Mouse (Mus musculus) lung, embryonic 15.5 days (tissue): ENCODE measurements at regions not wholly inside any gene's neighbourhood (a gene's known extent, or its start where the extent isn't known, plus 50 kb on each side); places are given as distances from the start of the nearest gene placed in this dataset.
A peak's percentile ranks its signal among the peaks of the same experiment; 100 is the strongest.

Experiments used
- ATAC-seq: fragments of 200-750 bp; cut with Nextera tagmentation; 2 replicates; pipeline ENCODE4 v1.8.0; 2017; ENCODE audit warnings: moderate number of reproducible peaks, borderline replicate concordance; ENCODE audit not compliant: low FRiP score, low TSS enrichment; ENCODE audit errors: extremely low read depth
- H3K27ac ChIP-seq: fragments of 300-500 bp; sonication (generic); 2 replicates; pipeline ENCODE4 v1.5.1; 2015; ENCODE audit warnings: moderate library complexity, mild to moderate bottlenecking, inconsistent platforms
- H3K27me3 ChIP-seq: fragments of 300-500 bp; sonication (generic); 2 replicates; pipeline ENCODE4 v1.6.1; 2015; ENCODE audit warnings: inconsistent platforms
- H3K36me3 ChIP-seq: fragments of 300-500 bp; sonication (generic); 2 replicates; pipeline ENCODE4 v1.6.1; 2015; ENCODE audit warnings: inconsistent platforms
- H3K4me1 ChIP-seq: fragments of 300-500 bp; sonication (generic); 2 replicates; pipeline ENCODE4 v1.6.1; 2015; ENCODE audit warnings: inconsistent platforms
- H3K4me2 ChIP-seq: fragments of 300-500 bp; sonication (generic); 2 replicates; pipeline ENCODE4 v1.6.1; 2015; ENCODE audit warnings: inconsistent platforms, mild to moderate bottlenecking, moderate library complexity
- H3K4me3 ChIP-seq: fragments of 300-500 bp; sonication (generic); 2 replicates; pipeline ENCODE4 v1.5.1; 2015; ENCODE audit warnings: mild to moderate bottlenecking, inconsistent platforms
- H3K9ac ChIP-seq: fragments of 300-500 bp; sonication (generic); 2 replicates; pipeline ENCODE4 v1.6.1; 2015; ENCODE audit warnings: inconsistent platforms
- H3K9me3 ChIP-seq: fragments of 300-500 bp; sonication (generic); 2 replicates; pipeline ENCODE4 v1.6.1; 2016; ENCODE audit warnings: inconsistent platforms
- WGBS: fragments of 180-500 bp; shearing (Covaris S2); methylation state at CpG from one replicate; pipeline ENCODE4 v1.1.7; 2015; 5-methylcytosine and 5-hydroxymethylcytosine counted together

DNA sequence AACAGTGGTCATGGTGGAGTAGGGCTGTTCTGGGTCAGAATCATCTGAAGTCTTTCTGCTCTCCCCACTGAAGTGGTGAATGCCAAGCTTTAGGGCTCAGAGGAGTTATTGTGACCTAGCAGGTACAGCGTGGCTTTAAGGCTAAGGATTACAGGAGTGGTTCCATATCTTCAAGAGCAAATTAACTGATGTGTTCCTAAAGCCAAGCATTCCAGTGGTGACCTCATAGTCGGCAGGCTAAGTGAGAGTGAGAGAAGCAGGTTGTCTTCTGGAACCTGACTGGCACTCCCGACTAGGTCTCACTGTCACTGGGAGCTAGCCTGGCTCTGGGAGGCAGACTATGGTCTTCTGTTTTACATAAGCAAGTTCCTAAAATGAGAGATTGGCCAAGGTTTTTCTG lies 116.3 kb downstream of the Snx18 start:
- WGBS = 52% methylated on average over 3 of the region's 3 CpGs
- no peaks in the 10 kb centered on the region for H3K9me3 ChIP-seq
- H3K4me3 ChIP-seq = no peak overlapping the region
- H3K36me3 ChIP-seq = no peaks in the 10 kb centered on the region
- H3K27ac ChIP-seq = 0 out of 2 replicates have a peak overlapping the region, but pooled peaks have one; percentile 24
- H3K4me1 ChIP-seq = peaks cover 27% of the 10 kb centered on the region
- H3K4me2 ChIP-seq = no peak overlapping the region
- ATAC-seq = no peak
- no peaks in the 10 kb centered on the region for H3K27me3 ChIP-seq
- no peak overlapping the region for H3K9ac ChIP-seq

DNA sequence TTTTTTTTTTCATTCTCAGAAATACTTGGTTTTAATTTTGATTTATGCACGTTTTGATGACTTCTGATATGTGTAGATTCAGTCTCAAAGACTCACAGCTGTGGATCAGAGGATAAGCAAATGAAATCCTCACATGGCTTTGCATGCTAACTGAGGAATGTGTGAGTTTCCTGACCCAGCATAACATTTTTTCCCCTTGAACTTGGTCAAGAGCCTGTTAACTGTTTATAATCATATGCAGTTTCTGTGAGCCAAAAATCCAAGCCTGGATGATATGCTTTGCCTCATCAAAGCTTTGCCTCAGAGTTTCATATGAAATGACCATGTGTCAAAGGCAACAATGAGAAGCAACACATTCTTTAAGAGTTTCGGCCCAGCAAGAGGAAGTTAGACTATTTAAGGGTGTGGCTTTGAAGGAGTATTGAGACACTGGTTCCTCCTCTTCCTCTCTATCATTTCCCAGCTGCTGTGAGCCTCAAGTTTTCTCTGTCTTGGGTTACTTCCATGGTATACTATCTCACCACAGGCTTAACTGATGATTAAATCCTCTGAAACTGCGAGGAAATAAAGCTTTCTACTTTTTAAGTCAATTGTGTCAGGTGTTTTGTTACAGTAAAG lies 117.9 kb downstream of the Snx18 start:
- H3K36me3 ChIP-seq = no peaks in the 10 kb centered on the region
- H3K4me3 ChIP-seq = no peak overlapping the region
- WGBS = 62% methylated on average over 3 of the region's 3 CpGs
- H3K27me3 ChIP-seq = no peaks in the 10 kb centered on the region
- no peak overlapping the region for H3K4me2 ChIP-seq
- H3K9me3 ChIP-seq = no peaks in the 10 kb centered on the region
- H3K9ac ChIP-seq = no peak overlapping the region
- peaks cover 34% of the 10 kb centered on the region for H3K4me1 ChIP-seq
- H3K27ac ChIP-seq = peak overlapping the region; percentile 15; the same call in 1 of the 2 replicates
- ATAC-seq = peak; percentile 23; the same call in 1 of the 2 replicates

- WGBS = 70% methylated on average over 6 of the region's 6 CpGs
- ATAC-seq = no peak
- H3K4me1 ChIP-seq = peaks cover 42% of the 10 kb centered on the region
- H3K36me3 ChIP-seq = no peaks in the 10 kb centered on the region
- no peak overlapping the region for H3K4me3 ChIP-seq
- H3K27me3 ChIP-seq = no peaks in the 10 kb centered on the region
- peak overlapping the region; percentile 43; the same call in 1 of the 2 replicates for H3K27ac ChIP-seq
- no peak overlapping the region for H3K9ac ChIP-seq
- no peaks in the 10 kb centered on the region for H3K9me3 ChIP-seq
- H3K4me2 ChIP-seq = no peak overlapping the region
Measured at GRCm38 (mm10) chr13:113499079-113499710, 119.2 kb downstream of the Snx18 start.

DNA sequence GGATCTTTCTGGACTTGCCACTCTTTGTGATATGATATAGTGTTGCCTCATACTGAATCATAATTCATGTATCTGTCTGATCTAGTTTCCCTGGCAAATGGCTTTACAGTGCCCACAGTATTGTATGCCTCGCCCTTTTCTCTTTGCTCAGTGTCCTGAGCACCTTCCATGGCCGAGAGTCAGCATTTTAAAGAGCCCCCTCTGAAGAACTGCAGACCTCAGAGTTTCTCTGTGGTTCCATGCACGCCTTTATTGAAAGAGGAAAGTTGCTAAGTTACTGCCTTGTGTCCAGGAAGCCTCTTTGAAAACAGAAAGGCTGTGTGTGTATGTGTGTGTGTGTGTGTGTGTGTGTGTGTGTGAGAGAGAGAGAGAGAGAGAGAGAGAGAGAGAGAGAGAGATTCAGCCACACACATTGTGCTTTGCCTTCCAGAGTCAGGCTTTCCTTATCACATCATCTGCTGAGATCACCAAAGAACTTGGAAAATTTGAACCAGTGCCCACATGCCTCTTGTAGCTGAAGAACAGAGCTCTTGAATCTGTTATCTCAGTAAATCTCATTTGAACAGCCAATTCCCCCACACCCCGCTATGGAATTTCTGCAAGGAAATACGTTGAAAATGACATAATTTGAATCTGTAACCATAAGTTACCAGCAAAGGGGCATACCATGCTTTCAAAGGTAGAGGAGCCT lies 122.6 kb downstream of the Snx18 start:
- Histone ChIP-seq H3K9ac (no peak overlapping the region), H3K36me3 (no peaks in the 10 kb centered on the region), H3K27ac (peak overlapping the region; percentile 78), H3K9me3 (no peaks in the 10 kb centered on the region), H3K27me3 (no peaks in the 10 kb centered on the region), H3K4me2 (0 out of 2 replicates have a peak overlapping the region, but pooled peaks have one; percentile 2), H3K4me3 (no peak overlapping the region), H3K4me1 (peaks cover 45% of the 10 kb centered on the region)
- 36% methylated on average over 5 of the region's 5 CpGs for WGBS
- peak; percentile 64 for ATAC-seq

DNA sequence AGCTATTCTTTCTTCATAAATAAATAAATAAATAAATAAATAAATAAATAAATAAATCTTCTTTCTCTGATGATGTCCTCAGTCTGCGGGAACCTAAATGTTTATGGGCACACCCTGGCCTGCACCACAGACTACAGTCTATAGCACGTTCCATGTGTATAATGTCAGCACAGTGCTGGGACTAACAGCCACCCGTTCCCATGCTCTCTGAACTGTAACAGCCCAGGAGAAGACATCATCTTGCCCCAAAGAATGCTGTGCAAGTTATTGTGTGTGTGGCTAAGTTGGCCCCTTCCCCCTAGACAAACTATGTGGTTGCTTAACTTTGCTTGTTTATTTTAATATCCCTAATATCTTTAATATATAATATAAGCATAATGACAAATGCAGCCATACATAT lies 123.2 kb downstream of the Snx18 start:
- Histone ChIP-seq H3K9me3 (no peaks in the 10 kb centered on the region), H3K4me1 (peaks cover 47% of the 10 kb centered on the region), H3K27me3 (no peaks in the 10 kb centered on the region), H3K4me3 (no peak overlapping the region), H3K27ac (peak overlapping the region; percentile 78), H3K36me3 (no peaks in the 10 kb centered on the region), H3K9ac (no peak overlapping the region), H3K4me2 (0 out of 2 replicates have a peak overlapping the region, but pooled peaks have one; percentile 2)
- ATAC-seq = 0 out of 2 replicates have a peak, but pooled peaks have one; percentile 49
- 64% methylated on average over 3 of the region's 3 CpGs for WGBS

DNA sequence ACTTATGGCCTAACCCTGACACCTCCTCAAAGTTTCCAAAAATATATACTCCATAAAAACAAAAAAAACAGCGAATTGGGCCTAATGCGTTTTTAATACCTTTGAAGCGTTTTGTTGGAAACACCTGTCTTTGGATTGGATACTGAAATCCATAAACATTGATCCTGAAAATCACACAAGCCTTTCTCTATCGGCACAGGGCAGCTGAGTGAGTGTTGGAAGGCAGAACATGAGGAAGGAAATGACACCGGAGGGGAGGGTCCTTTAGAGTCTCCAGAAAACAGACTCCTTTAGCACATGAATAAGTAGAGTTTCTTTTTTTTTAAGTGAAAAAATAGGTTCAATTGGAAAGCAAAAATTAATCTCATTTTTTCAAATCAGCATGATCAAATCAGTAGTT lies 123.7 kb downstream of the Snx18 start:
- Histone ChIP-seq H3K4me2 (no peak overlapping the region), H3K9ac (no peak overlapping the region), H3K27me3 (no peaks in the 10 kb centered on the region), H3K27ac (no peak overlapping the region), H3K36me3 (no peaks in the 10 kb centered on the region), H3K4me3 (no peak overlapping the region), H3K4me1 (peaks cover 47% of the 10 kb centered on the region), H3K9me3 (no peaks in the 10 kb centered on the region)
- WGBS = 72% methylated on average over 5 of the region's 5 CpGs
- no peak for ATAC-seq

GRCm38 (mm10) chr13:113489951-113490822 lies 128.2 kb downstream of the Snx18 start:
- ATAC-seq = no peak
- no peaks in the 10 kb centered on the region for H3K36me3 ChIP-seq
- no peak overlapping the region for H3K9ac ChIP-seq
- H3K27me3 ChIP-seq = no peaks in the 10 kb centered on the region
- H3K27ac ChIP-seq = peak overlapping the region; percentile 18; the same call in 1 of the 2 replicates
- no peak overlapping the region for H3K4me2 ChIP-seq
- H3K4me3 ChIP-seq = no peak overlapping the region
- peaks cover 21% of the 10 kb centered on the region for H3K4me1 ChIP-seq
- WGBS = 52% methylated on average over 6 of the region's 6 CpGs
- H3K9me3 ChIP-seq = no peaks in the 10 kb centered on the region

GRCm38 (mm10) chr13:113486368-113486955 lies 131.9 kb downstream of the Snx18 start:
- no peak overlapping the region for H3K4me3 ChIP-seq
- 59% methylated on average over 6 of the region's 6 CpGs for WGBS
- H3K4me1 ChIP-seq = peaks cover 23% of the 10 kb centered on the region
- H3K27ac ChIP-seq = no peak overlapping the region
- H3K36me3 ChIP-seq = no peaks in the 10 kb centered on the region
- no peaks in the 10 kb centered on the region for H3K27me3 ChIP-seq
- no peak overlapping the region for H3K9ac ChIP-seq
- no peak for ATAC-seq
- no peaks in the 10 kb centered on the region for H3K9me3 ChIP-seq
- no peak overlapping the region for H3K4me2 ChIP-seq

DNA sequence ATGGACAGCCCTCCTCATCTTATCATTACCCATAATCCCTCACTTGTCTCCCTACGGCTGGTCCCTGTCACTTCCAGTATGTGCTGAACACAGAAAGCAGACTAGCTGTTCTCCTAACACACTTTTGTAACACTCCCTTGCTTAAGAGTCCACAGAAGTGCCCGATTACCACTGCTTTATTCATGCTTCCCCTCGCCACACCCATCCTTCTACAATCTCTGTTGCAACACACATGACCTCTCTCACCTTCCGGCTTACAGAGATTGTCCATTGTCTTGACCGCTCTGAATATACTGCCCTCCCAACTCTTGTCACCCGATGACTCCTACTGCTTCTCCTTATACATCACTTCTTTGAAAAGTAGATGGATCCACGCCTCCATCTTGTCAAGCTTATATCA lies 132.9 kb downstream of the Snx18 start:
- H3K27ac ChIP-seq = no peak overlapping the region
- H3K4me3 ChIP-seq = no peak overlapping the region
- WGBS = 78% methylated on average over 7 of the region's 7 CpGs
- peaks cover 15% of the 10 kb centered on the region for H3K4me1 ChIP-seq
- H3K27me3 ChIP-seq = no peaks in the 10 kb centered on the region
- ATAC-seq = no peak
- no peak overlapping the region for H3K4me2 ChIP-seq
- no peak overlapping the region for H3K9ac ChIP-seq
- H3K9me3 ChIP-seq = no peaks in the 10 kb centered on the region
- H3K36me3 ChIP-seq = no peaks in the 10 kb centered on the region

DNA sequence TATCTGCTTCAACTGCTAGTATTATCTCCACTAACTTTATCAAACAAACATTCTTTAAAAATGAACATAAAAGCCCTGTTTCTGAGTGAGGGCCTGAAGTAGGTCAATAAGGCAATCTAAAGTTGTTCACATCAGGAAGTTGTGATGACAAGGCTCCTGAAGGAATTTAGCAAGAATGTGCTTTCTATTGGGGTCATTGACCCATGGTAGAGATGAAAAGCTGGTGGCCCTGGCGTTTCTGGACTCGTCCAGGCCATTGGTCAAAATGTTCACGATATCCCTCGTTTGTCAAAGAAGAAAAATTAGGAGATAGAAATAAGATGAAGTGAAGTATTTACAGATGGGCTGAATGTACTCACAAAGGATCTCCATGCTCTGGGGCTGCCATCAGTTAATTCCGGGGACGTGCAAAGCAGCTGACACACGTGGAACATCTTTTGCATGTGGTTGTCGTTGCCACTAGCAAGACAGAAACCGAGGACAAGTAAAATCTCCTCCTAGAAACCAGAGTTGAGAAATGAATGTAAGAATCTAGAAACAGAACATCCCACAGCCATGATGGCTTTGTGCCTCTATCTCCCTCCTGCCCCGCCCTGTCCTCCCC lies 134.1 kb downstream of the Snx18 start:
- H3K27ac ChIP-seq = no peak overlapping the region
- H3K9me3 ChIP-seq = no peaks in the 10 kb centered on the region

DNA sequence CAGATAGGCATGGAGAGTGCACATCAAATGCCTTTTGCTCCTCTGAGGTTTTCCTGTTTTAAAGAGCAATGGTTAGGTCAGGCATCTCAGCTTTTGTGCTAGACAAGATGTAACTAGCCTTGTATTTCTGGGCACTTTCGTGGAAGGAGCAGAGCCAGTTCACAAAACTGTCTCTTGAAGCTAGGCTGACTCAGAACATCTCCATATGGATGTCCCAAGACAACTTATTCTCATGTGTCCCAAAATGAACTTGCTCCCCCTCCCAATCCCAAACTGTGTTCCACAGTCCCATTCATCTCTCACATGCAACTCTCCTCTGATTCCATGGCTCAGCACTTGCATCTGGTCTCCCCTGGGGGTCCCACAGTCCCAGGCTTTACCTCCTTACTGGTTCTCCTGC lies 135.5 kb downstream of the Snx18 start:
- H3K9ac ChIP-seq = no peak overlapping the region
- ATAC-seq = no peak
- 79% methylated on average over 1 of the region's 1 CpGs for WGBS
- H3K4me3 ChIP-seq = no peak overlapping the region
- H3K27ac ChIP-seq = no peak overlapping the region
- 0 out of 2 replicates have a peak, but pooled peaks cover 7% of the 10 kb centered on the region for H3K4me1 ChIP-seq
- no peaks in the 10 kb centered on the region for H3K27me3 ChIP-seq
- no peaks in the 10 kb centered on the region for H3K9me3 ChIP-seq
- no peaks in the 10 kb centered on the region for H3K36me3 ChIP-seq
- no peak overlapping the region for H3K4me2 ChIP-seq

More for the DNA sequence above, 134.1 kb downstream of the Snx18 start:
- no peaks in the 10 kb centered on the region for H3K36me3 ChIP-seq
- H3K9ac ChIP-seq = no peak overlapping the region
- H3K4me3 ChIP-seq = no peak overlapping the region
- H3K27me3 ChIP-seq = no peaks in the 10 kb centered on the region
- 20% methylated on average over 10 of the region's 10 CpGs for WGBS
- no peak overlapping the region for H3K4me2 ChIP-seq
- H3K4me1 ChIP-seq = 0 out of 2 replicates have a peak, but pooled peaks cover 7% of the 10 kb centered on the region
- peak; percentile 39; the same call in 1 of the 2 replicates for ATAC-seq
